Mouse (Mus musculus): ENCODE data around the gene Rfxank.

- TF ChIP-seq CTCF (conservative IDR thresholded peaks at IDR 0.05; ENCODE audit: low read length) (no peak), NANOG (IDR thresholded peaks at IDR 0.05; ENCODE audit: borderline replicate concordance, low read length) (no peak)
Observed at GRCm38 (mm10) chr8:70137890-70138289, 1.1 kb downstream of the Rfxank start.
